Mouse (Mus musculus): ENCODE results near the gene Kctd13. TPM values are rescaled to one million over a fixed set of nuclear protein-coding genes. Genes with fewer than 3 reads are reported as not detected.

Gene Kctd13
- polyA plus RNA-seq, 1 experiment from 2014 or later = 28.8 TPM

GRCm38 (mm10) chr7:126963548-126964286 is 35.0 kb downstream of the Kctd13 start:
- 28% methylated on average over 19 of the region's 19 CpGs for WGBS

GRCm38 (mm10) chr7:126965568-126965967 is 36.9 kb downstream of the Kctd13 start:
- H3K9me3 ChIP-seq (ENCODE audit: control insufficient read depth, low read length) = no peaks in the 10 kb centered on the region
- 81% methylated on average over 3 of the region's 3 CpGs for WGBS
- peaks cover 8% of the 10 kb centered on the region for H3K27me3 ChIP-seq (ENCODE audit: control insufficient read depth, insufficient read depth, low read length)
- no peaks in the 10 kb centered on the region for H3K36me3 ChIP-seq (ENCODE audit: control insufficient read depth, insufficient read depth, low read length)
- no peak overlapping the region for H3K4me2 ChIP-seq (ENCODE audit: low read depth, low read length, severe bottlenecking)
- H3K4me1 ChIP-seq (replicated peaks; ENCODE audit: control insufficient read depth, insufficient read depth, low read length) = no peaks in the 10 kb centered on the region
- ATAC-seq (replicated peaks; ENCODE audit: low FRiP score) = no peak
- no peak overlapping the region for H3K4me3 ChIP-seq (ENCODE audit: low read depth, low read length)
- H3K27ac ChIP-seq (ENCODE audit: low read depth, low read length) = no peak overlapping the region
- DNase-seq (ENCODE audit: low spot score) = no peak
- H3K9ac ChIP-seq (ENCODE audit: low read length) = no peak overlapping the region

More at GRCm38 (mm10) chr7:126963548-126964286, 35.0 kb downstream of the Kctd13 start:
- Histone ChIP-seq H3K27ac (ENCODE audit: low read depth, low read length) (no peak overlapping the region), H3K9me3 (ENCODE audit: control insufficient read depth, low read length) (no peaks in the 10 kb centered on the region), H3K9ac (ENCODE audit: low read length) (no peak overlapping the region), H3K27me3 (ENCODE audit: control insufficient read depth, insufficient read depth, low read length) (peaks cover 8% of the 10 kb centered on the region), H3K4me2 (ENCODE audit: low read depth, low read length, severe bottlenecking) (peak overlapping the region; percentile 26; the same call in 1 of the 2 replicates), H3K36me3 (ENCODE audit: control insufficient read depth, insufficient read depth, low read length) (no peaks in the 10 kb centered on the region), H3K4me1 (replicated peaks; ENCODE audit: control insufficient read depth, insufficient read depth, low read length) (no peaks in the 10 kb centered on the region), H3K4me3 (ENCODE audit: low read depth, low read length) (no peak overlapping the region)
- ATAC-seq (replicated peaks; ENCODE audit: low FRiP score) (no peak), DNase-seq (ENCODE audit: low spot score) (no peak)

GRCm38 (mm10) chr7:126967361-126967760 is 38.7 kb downstream of the Kctd13 start:
- no peak overlapping the region for H3K9ac ChIP-seq (ENCODE audit: low read length)
- WGBS = 51% methylated on average over 6 of the region's 6 CpGs
- no peak overlapping the region for H3K4me2 ChIP-seq (ENCODE audit: low read depth, low read length, severe bottlenecking)
- H3K4me3 ChIP-seq (ENCODE audit: low read depth, low read length) = no peak overlapping the region
- no peaks in the 10 kb centered on the region for H3K9me3 ChIP-seq (ENCODE audit: control insufficient read depth, low read length)
- no peaks in the 10 kb centered on the region for H3K36me3 ChIP-seq (ENCODE audit: control insufficient read depth, insufficient read depth, low read length)
- ATAC-seq (replicated peaks; ENCODE audit: low FRiP score) = no peak
- peaks cover 5% of the 10 kb centered on the region for H3K27me3 ChIP-seq (ENCODE audit: control insufficient read depth, insufficient read depth, low read length)
- H3K4me1 ChIP-seq (replicated peaks; ENCODE audit: control insufficient read depth, insufficient read depth, low read length) = no peaks in the 10 kb centered on the region
- no peak overlapping the region for H3K27ac ChIP-seq (ENCODE audit: low read depth, low read length)
- no peak for DNase-seq (ENCODE audit: low spot score)

GRCm38 (mm10) chr7:126975493-126975892 is 46.8 kb downstream of the Kctd13 start:
- Histone ChIP-seq H3K4me3 (ENCODE audit: low read depth, low read length) (peak overlapping the region; percentile 98; the same call in 1 of the 2 replicates), H3K36me3 (ENCODE audit: control insufficient read depth, insufficient read depth, low read length) (no peaks in the 10 kb centered on the region; the same call in 1 of the 2 replicates), H3K9ac (ENCODE audit: low read length) (peak overlapping the region; percentile 41), H3K4me1 (replicated peaks; ENCODE audit: control insufficient read depth, insufficient read depth, low read length) (peaks cover 6% of the 10 kb centered on the region; the same call in 1 of the 2 replicates), H3K4me2 (ENCODE audit: low read depth, low read length, severe bottlenecking) (peak overlapping the region; percentile 84), H3K27me3 (ENCODE audit: control insufficient read depth, insufficient read depth, low read length) (no peaks in the 10 kb centered on the region), H3K9me3 (ENCODE audit: control insufficient read depth, low read length) (no peaks in the 10 kb centered on the region), H3K27ac (ENCODE audit: low read depth, low read length) (no peak overlapping the region)
- 12% methylated on average over 8 of the region's 8 CpGs for WGBS
- DNase-seq (ENCODE audit: low spot score) (no peak), ATAC-seq (replicated peaks; ENCODE audit: low FRiP score) (peak; percentile 25; the same call in 1 of the 2 replicates)

- H3K27me3 ChIP-seq (ENCODE audit: control insufficient read depth, insufficient read depth, low read length) = no peaks in the 10 kb centered on the region
- ATAC-seq (replicated peaks; ENCODE audit: low FRiP score) (no peak), DNase-seq (ENCODE audit: low spot score) (no peak)
- no peaks in the 10 kb centered on the region for H3K9me3 ChIP-seq (ENCODE audit: control insufficient read depth, low read length)
- H3K27ac ChIP-seq (ENCODE audit: low read depth, low read length) = peak within 1 kb of the TSS; percentile 86
- no peaks in the 10 kb centered on the region; the same call in 1 of the 2 replicates for H3K36me3 ChIP-seq (ENCODE audit: control insufficient read depth, insufficient read depth, low read length)
- H3K4me3 ChIP-seq (ENCODE audit: low read depth, low read length) = peak within 1 kb of the TSS; percentile 98
- 11% methylated on average over 1 of the region's 1 CpGs for WGBS
- H3K4me2 ChIP-seq (ENCODE audit: low read depth, low read length, severe bottlenecking) = peak within 1 kb of the TSS; percentile 84
- H3K9ac ChIP-seq (ENCODE audit: low read length) = peak within 1 kb of the TSS; percentile 90
- peaks cover 6% of the 10 kb centered on the region; the same call in 1 of the 2 replicates for H3K4me1 ChIP-seq (replicated peaks; ENCODE audit: control insufficient read depth, insufficient read depth, low read length)
Measured at GRCm38 (mm10) chr7:126975893-126975949, 47.0 kb downstream of the Kctd13 start, which contains the start of gene Cdipt. Cdipt (plus strand) TSS chr7:126975914.

GRCm38 (mm10) chr7:126975950-126976866 is 47.5 kb downstream of the Kctd13 start, which contains the start of gene Cdiptos:
Cdiptos (minus strand) TSS chr7:126976098.
- peak within 1 kb of the TSS; percentile 90 for H3K9ac ChIP-seq (ENCODE audit: low read length)
- DNase-seq (ENCODE audit: low spot score) = peak; percentile 99
- no peaks in the 10 kb centered on the region for H3K9me3 ChIP-seq (ENCODE audit: control insufficient read depth, low read length)
- no peaks in the 10 kb centered on the region for H3K27me3 ChIP-seq (ENCODE audit: control insufficient read depth, insufficient read depth, low read length)
- H3K27ac ChIP-seq (ENCODE audit: low read depth, low read length) = peak within 1 kb of the TSS; percentile 86
- peak within 1 kb of the TSS; percentile 84 for H3K4me2 ChIP-seq (ENCODE audit: low read depth, low read length, severe bottlenecking)
- no peaks in the 10 kb centered on the region; the same call in 1 of the 2 replicates for H3K36me3 ChIP-seq (ENCODE audit: control insufficient read depth, insufficient read depth, low read length)
- H3K4me3 ChIP-seq (ENCODE audit: low read depth, low read length) = peak within 1 kb of the TSS; percentile 98
- ATAC-seq (replicated peaks; ENCODE audit: low FRiP score) = peak; percentile 95
- under 1% methylated on average over 55 of the region's 55 CpGs for WGBS
- peaks cover 6% of the 10 kb centered on the region; the same call in 1 of the 2 replicates for H3K4me1 ChIP-seq (replicated peaks; ENCODE audit: control insufficient read depth, insufficient read depth, low read length)

GRCm38 (mm10) chr7:126976878-126977459 is 48.3 kb downstream of the Kctd13 start:
- no peak overlapping the region for H3K27ac ChIP-seq (ENCODE audit: low read depth, low read length)
- 28% methylated on average over 14 of the region's 14 CpGs for WGBS
- H3K27me3 ChIP-seq (ENCODE audit: control insufficient read depth, insufficient read depth, low read length) = no peaks in the 10 kb centered on the region
- ATAC-seq (replicated peaks; ENCODE audit: low FRiP score) (no peak), DNase-seq (ENCODE audit: low spot score) (no peak)
- no peaks in the 10 kb centered on the region; the same call in 1 of the 2 replicates for H3K36me3 ChIP-seq (ENCODE audit: control insufficient read depth, insufficient read depth, low read length)
- peaks cover 6% of the 10 kb centered on the region; the same call in 1 of the 2 replicates for H3K4me1 ChIP-seq (replicated peaks; ENCODE audit: control insufficient read depth, insufficient read depth, low read length)
- no peaks in the 10 kb centered on the region for H3K9me3 ChIP-seq (ENCODE audit: control insufficient read depth, low read length)
- peak overlapping the region; percentile 98 for H3K4me3 ChIP-seq (ENCODE audit: low read depth, low read length)
- peak overlapping the region; percentile 84 for H3K4me2 ChIP-seq (ENCODE audit: low read depth, low read length, severe bottlenecking)
- peak overlapping the region; percentile 90 for H3K9ac ChIP-seq (ENCODE audit: low read length)

- Histone ChIP-seq H3K27me3 (ENCODE audit: control insufficient read depth, insufficient read depth, low read length) (no peaks in the 10 kb centered on the region), H3K9me3 (ENCODE audit: control insufficient read depth, low read length) (no peaks in the 10 kb centered on the region), H3K9ac (ENCODE audit: low read length) (no peak overlapping the region), H3K27ac (ENCODE audit: low read depth, low read length) (no peak overlapping the region), H3K4me3 (ENCODE audit: low read depth, low read length) (no peak overlapping the region), H3K4me1 (replicated peaks; ENCODE audit: control insufficient read depth, insufficient read depth, low read length) (peaks cover 6% of the 10 kb centered on the region; the same call in 1 of the 2 replicates), H3K36me3 (ENCODE audit: control insufficient read depth, insufficient read depth, low read length) (no peaks in the 10 kb centered on the region; the same call in 1 of the 2 replicates), H3K4me2 (ENCODE audit: low read depth, low read length, severe bottlenecking) (no peak overlapping the region)
- ATAC-seq (replicated peaks; ENCODE audit: low FRiP score) (no peak), DNase-seq (ENCODE audit: low spot score) (no peak)
- WGBS = 93% methylated on average over 6 of the region's 6 CpGs
Measured at GRCm38 (mm10) chr7:126978841-126979240, 50.2 kb downstream of the Kctd13 start.

Measured in forebrain, embryonic 11.5 days (tissue).